Mouse (Mus musculus): ENCODE measurements around the gene Actn3. TPM values are rescaled to one million over a fixed set of nuclear protein-coding genes. Genes with fewer than 3 reads are reported as not detected.
A peak's percentile ranks its signal among the peaks of the same experiment; 100 is the strongest.

Actn3 gene
- polyA plus RNA-seq, 1 experiment: 0.32 TPM

- Histone ChIP-seq H3K36me3 (ENCODE audit: control insufficient read depth, insufficient read depth, low read length) (no peaks in the 10 kb centered on the region), H3K4me3 (ENCODE audit: low read depth, low read length) (peak overlapping the region; percentile 62), H3K27me3 (ENCODE audit: control insufficient read depth, insufficient read depth, low read length) (no peaks in the 10 kb centered on the region), H3K27ac (ENCODE audit: insufficient read depth, low read depth, low read length) (peak overlapping the region; percentile 84), H3K4me1 (ENCODE audit: control insufficient read depth, insufficient read depth, insufficient read length, low read length) (peaks cover 10% of the 10 kb centered on the region; the same call in 1 of the 2 replicates)
- TF ChIP-seq POLR2A (IDR thresholded peaks at IDR 0.05; ENCODE audit: low read depth, low read length) (no peak; the same call in 1 of the 2 replicates), CTCF (IDR thresholded peaks at IDR 0.05; ENCODE audit: extremely low read depth, insufficient read length, insufficient replicate concordance, low read depth, low read length) (no peak)
- under 1% methylated on average over 12 of the region's 12 CpGs for WGBS
Observed at GRCm38 (mm10) chr19:4811909-4812242, 65.8 kb downstream of the Actn3 start.

Other genes with a start within 250 kb of the Actn3 start
- 2.1 TPM in 1 of 2 replicates, not detected in the other for gene Gm960, start 179.2 kb downstream of the Actn3 start, polyA plus RNA-seq (2012; rRNA removed)
- gene Sptbn2, start 166.7 kb downstream of the Actn3 start, polyA plus RNA-seq (2012; rRNA removed): 0.19 and 0.61 TPM in 2 replicates
- gene Rbm4b, start 121.4 kb downstream of the Actn3 start, polyA plus RNA-seq (2012; rRNA removed): 2.3 and 4.4 TPM in 2 replicates
- gene Rbm4, start 84.0 kb downstream of the Actn3 start, polyA plus RNA-seq (2012; rRNA removed): 27.1 and 33.5 TPM in 2 replicates
- gene Gm21992, start 66.3 kb downstream of the Actn3 start, polyA plus RNA-seq (2012; rRNA removed): 10.0 and 19.1 TPM in 2 replicates
- 38.2 and 65.3 TPM in 2 replicates for gene Rbm14, start 66.3 kb downstream of the Actn3 start, polyA plus RNA-seq (2012; rRNA removed)
- gene Ccs, start 38.6 kb downstream of the Actn3 start, polyA plus RNA-seq (2012; rRNA removed): 24.8 and 41.9 TPM in 2 replicates
- gene Ccdc87, start 38.5 kb downstream of the Actn3 start, polyA plus RNA-seq (2012; rRNA removed): 0.09 and 0.11 TPM in 2 replicates
- gene Ctsf, start 22.8 kb downstream of the Actn3 start, polyA plus RNA-seq (2012; rRNA removed): 18.4 and 28.4 TPM in 2 replicates
- 13.4 and 22.3 TPM in 2 replicates for gene Zdhhc24, start 759 bp upstream of the Actn3 start, polyA plus RNA-seq (2012; rRNA removed)
- gene Bbs1, start 28.7 kb upstream of the Actn3 start, polyA plus RNA-seq (2012; rRNA removed): 1.1 and 1.7 TPM in 2 replicates
- 66.9 and 132 TPM in 2 replicates for gene Dpp3, start 50.4 kb upstream of the Actn3 start, polyA plus RNA-seq (2012; rRNA removed)
- gene Peli3, start 65.2 kb upstream of the Actn3 start, polyA plus RNA-seq (2012; rRNA removed): 1.4 and 1.6 TPM in 2 replicates
- 3.7 and 9.3 TPM in 2 replicates for gene Mrpl11, start 84.2 kb upstream of the Actn3 start, polyA plus RNA-seq (2012; rRNA removed)
- gene Npas4, start 112.4 kb upstream of the Actn3 start, polyA plus RNA-seq (2012; rRNA removed): 0.96 and 1.1 TPM in 2 replicates
- 2.6 and 4.4 TPM in 2 replicates for gene Slc29a2, start 146.0 kb upstream of the Actn3 start, polyA plus RNA-seq (2012; rRNA removed)
- 11.4 and 18.1 TPM in 2 replicates for gene B4gat1, start 160.9 kb upstream of the Actn3 start, polyA plus RNA-seq (2012; rRNA removed)
- 0.99 and 1.2 TPM in 2 replicates for gene AC124502.3, start 161.0 kb upstream of the Actn3 start, polyA plus RNA-seq (2012; rRNA removed)
- gene Brms1, start 163.4 kb upstream of the Actn3 start, polyA plus RNA-seq (2012; rRNA removed): 22.5 and 47.0 TPM in 2 replicates
- 5.1 and 8.2 TPM in 2 replicates for gene Rin1, start 172.6 kb upstream of the Actn3 start, polyA plus RNA-seq (2012; rRNA removed)
- 3.4 and 8.2 TPM in 2 replicates for gene Cd248, start 190.2 kb upstream of the Actn3 start, polyA plus RNA-seq (2012; rRNA removed)
- 3.5 and 8.1 TPM in 2 replicates for gene Tmem151a, start 207.6 kb upstream of the Actn3 start, polyA plus RNA-seq (2012; rRNA removed)
- 155 and 252 TPM in 2 replicates for gene Yif1a, start 210.6 kb upstream of the Actn3 start, polyA plus RNA-seq (2012; rRNA removed)
- 1.3 and 1.5 TPM in 2 replicates for gene Cnih2, start 220.6 kb upstream of the Actn3 start, polyA plus RNA-seq (2012; rRNA removed)
- gene Rab1b, start 229.2 kb upstream of the Actn3 start, polyA plus RNA-seq (2012; rRNA removed): 139 and 243 TPM in 2 replicates
- gene Klc2, start 240.7 kb upstream of the Actn3 start, polyA plus RNA-seq (2012; rRNA removed): 11.4 and 19.8 TPM in 2 replicates